Mouse (Mus musculus) forebrain, postnatal 0 days (tissue): ENCODE measurements at regions not wholly inside any gene's neighbourhood (a gene's known extent, or its start where the extent isn't known, plus 50 kb on each side); places are given as distances from the start of the nearest gene placed in this dataset.

Experiments
- ATAC-seq: fragments of 200-750 bp; cut with Nextera tagmentation; 2 replicates; pipeline ENCODE4 v1.8.0; 2017; ENCODE audit warnings: mild to moderate bottlenecking, moderate library complexity
- DNase-seq: peaks from one replicate; pipeline ENCODE4 v3.0.0-alpha.2; 2015
- H3K27ac ChIP-seq: fragments of 300-500 bp; sonication (generic); 2 replicates; pipeline ENCODE4 v1.5.1; 2014; ENCODE audit warnings: low read depth, mild to moderate bottlenecking, antibody characterized with exemption, low read length, moderate library complexity, mixed read lengths
- H3K27me3 ChIP-seq: fragments of 300-500 bp; sonication (generic); 2 replicates; pipeline ENCODE4 v1.6.1; 2014; ENCODE audit warnings: mild to moderate bottlenecking, low read length, mixed read lengths; ENCODE audit not compliant: insufficient read depth
- H3K36me3 ChIP-seq: fragments of 300-500 bp; sonication (generic); 2 replicates; pipeline ENCODE4 v1.6.1; 2014; ENCODE audit warnings: mild to moderate bottlenecking, moderate library complexity; ENCODE audit not compliant: insufficient read depth
- H3K4me1 ChIP-seq: fragments of 300-500 bp; sonication (generic); 2 replicates; pipeline ENCODE4 v1.6.1; 2014; ENCODE audit warnings: antibody characterized with exemption; ENCODE audit not compliant: insufficient read depth
- H3K4me2 ChIP-seq: fragments of 300-500 bp; sonication (generic); 2 replicates; pipeline ENCODE4 v1.6.1; 2014; ENCODE audit warnings: low read depth, mild to moderate bottlenecking, moderate library complexity
- H3K4me3 ChIP-seq: fragments of 300-500 bp; sonication (generic); 2 replicates; pipeline ENCODE4 v1.5.1; 2014; ENCODE audit warnings: low read depth, low read length, mixed read lengths
- H3K9ac ChIP-seq: fragments of 300-500 bp; sonication (generic); 2 replicates; pipeline ENCODE4 v1.6.1; 2014; ENCODE audit warnings: mild to moderate bottlenecking
- H3K9me3 ChIP-seq: fragments of 300-500 bp; sonication (generic); 2 replicates; pipeline ENCODE4 v1.6.1; 2016; ENCODE audit warnings: low read length
- CTCF ChIP-seq: sonication (generic); IDR thresholded peaks from 2 replicates; pipeline ENCODE4 v1.5.1; 2016; ENCODE audit warnings: antibody characterized with exemption, control low read depth, low read depth
- WGBS: fragments of 180-500 bp; shearing (Covaris S2); extraction: QIAGEN DNeasy Blood & Tissue Kit; methylation state at CpG from one replicate; pipeline ENCODE4 v1.1.7; 2014; 5-methylcytosine and 5-hydroxymethylcytosine counted together

GRCm38 (mm10) chr11:117059981-117060705 is 54.8 kb upstream of the Sec14l1 start:
- no peaks in the 10 kb centered on the region for H3K36me3 ChIP-seq
- no peak overlapping the region for H3K4me3 ChIP-seq
- 2% methylated on average over 19 of the region's 19 CpGs for WGBS
- DNase-seq (peak; percentile 87), ATAC-seq (peak; percentile 68)
- H3K27me3 ChIP-seq, result no peaks in the 10 kb centered on the region
- peak overlapping the region; percentile 30 for H3K4me2 ChIP-seq
- H3K27ac ChIP-seq, result peak overlapping the region; percentile 88
- TF ChIP-seq CTCF, result no peak
- H3K4me1 ChIP-seq, result peaks cover 24% of the 10 kb centered on the region
- no peaks in the 10 kb centered on the region for H3K9me3 ChIP-seq
- H3K9ac ChIP-seq, result peak overlapping the region; percentile 39

GRCm38 (mm10) chr11:117060706-117061337 is 54.1 kb upstream of the Sec14l1 start:
- Histone ChIP-seq H3K9me3 (no peaks in the 10 kb centered on the region), H3K4me2 (peak overlapping the region; percentile 30), H3K4me1 (peaks cover 24% of the 10 kb centered on the region), H3K36me3 (no peaks in the 10 kb centered on the region), H3K4me3 (no peak overlapping the region), H3K9ac (peak overlapping the region; percentile 39), H3K27me3 (no peaks in the 10 kb centered on the region), H3K27ac (peak overlapping the region; percentile 88)
- ATAC-seq (no peak), DNase-seq (no peak)
- no peak for TF ChIP-seq CTCF
- WGBS, result 26% methylated on average over 8 of the region's 9 CpGs

GRCm38 (mm10) chr11:117062772-117063499 is 52.0 kb upstream of the Sec14l1 start:
- Histone ChIP-seq H3K27ac (peak overlapping the region; percentile 77), H3K9me3 (no peaks in the 10 kb centered on the region), H3K36me3 (no peaks in the 10 kb centered on the region), H3K4me3 (no peak overlapping the region), H3K27me3 (no peaks in the 10 kb centered on the region), H3K9ac (no peak overlapping the region), H3K4me2 (no peak overlapping the region), H3K4me1 (peaks cover 24% of the 10 kb centered on the region)
- TF ChIP-seq CTCF, result no peak
- ATAC-seq, result peak; percentile 50
- WGBS, result 20% methylated on average over 14 of the region's 14 CpGs
- DNase-seq, result peak; percentile 69
